Mouse (Mus musculus) forebrain, embryonic 13.5 days (tissue): Measurements from ENCODE around the gene Ablim1. TPM values are rescaled to one million over a fixed set of nuclear protein-coding genes. Genes with fewer than 3 reads are reported as not detected.

Experiments
- ATAC-seq: fragments of 200-750 bp; cut with Nextera tagmentation; 2 replicates; pipeline ENCODE4 v1.8.0; 2017
- H3K27ac ChIP-seq: fragments of 300-500 bp; sonication (generic); 2 replicates; pipeline ENCODE4 v1.5.1; 2015; ENCODE audit warnings: inconsistent platforms, mild to moderate bottlenecking, moderate library complexity
- H3K27me3 ChIP-seq: fragments of 300-500 bp; sonication (generic); 2 replicates; pipeline ENCODE4 v1.6.1; 2015; ENCODE audit warnings: mild to moderate bottlenecking, inconsistent platforms
- H3K36me3 ChIP-seq: fragments of 300-500 bp; sonication (generic); 2 replicates; pipeline ENCODE4 v1.6.1; 2015; ENCODE audit warnings: mild to moderate bottlenecking, inconsistent platforms; ENCODE audit not compliant: poor library complexity, severe bottlenecking
- H3K4me1 ChIP-seq: fragments of 300-500 bp; sonication (generic); 2 replicates; pipeline ENCODE4 v1.6.1; 2015; ENCODE audit warnings: inconsistent platforms
- H3K4me2 ChIP-seq: fragments of 300-500 bp; sonication (generic); 2 replicates; pipeline ENCODE4 v1.6.1; 2015; ENCODE audit warnings: inconsistent platforms, mild to moderate bottlenecking, moderate library complexity
- H3K4me3 ChIP-seq: fragments of 300-500 bp; sonication (generic); 2 replicates; pipeline ENCODE4 v1.5.1; 2015; ENCODE audit warnings: mild to moderate bottlenecking, inconsistent platforms
- H3K9ac ChIP-seq: fragments of 300-500 bp; sonication (generic); 2 replicates; pipeline ENCODE4 v1.6.1; 2015; ENCODE audit warnings: mild to moderate bottlenecking, inconsistent platforms
- H3K9me3 ChIP-seq: fragments of 300-500 bp; sonication (generic); replicated peaks from 2 replicates; pipeline ENCODE4 v1.6.1; 2016; ENCODE audit warnings: inconsistent platforms
- WGBS: fragments of 180-500 bp; shearing (Covaris S2); methylation state at CpG from one replicate; pipeline ENCODE4 v1.1.7; 2015; 5-methylcytosine and 5-hydroxymethylcytosine counted together
- polyA plus RNA-seq: library from polyadenylated mRNA; unstranded; fragments of >200 nt; fragmentation: Nextera tagmentation; extraction: Ambion mirVana; gene quantifications from 2 replicates; pipeline ENCODE4 v1.2.1, GENCODE M21; 2015

The Ablim1 gene
- polyA plus RNA-seq, 1 experiment from 2014 or later = 16.5 TPM

GRCm38 (mm10) chr19:57335135-57335534 is 20.4 kb upstream of the Ablim1 start:
- H3K9me3 ChIP-seq = no peaks in the 10 kb centered on the region
- H3K9ac ChIP-seq = no peak overlapping the region
- no peaks in the 10 kb centered on the region for H3K4me1 ChIP-seq
- WGBS = 44% methylated on average over 8 of the region's 8 CpGs
- no peak overlapping the region for H3K4me3 ChIP-seq
- no peak overlapping the region for H3K27ac ChIP-seq
- no peaks in the 10 kb centered on the region for H3K27me3 ChIP-seq
- ATAC-seq = no peak
- no peaks in the 10 kb centered on the region for H3K36me3 ChIP-seq
- no peak overlapping the region for H3K4me2 ChIP-seq

DNA sequence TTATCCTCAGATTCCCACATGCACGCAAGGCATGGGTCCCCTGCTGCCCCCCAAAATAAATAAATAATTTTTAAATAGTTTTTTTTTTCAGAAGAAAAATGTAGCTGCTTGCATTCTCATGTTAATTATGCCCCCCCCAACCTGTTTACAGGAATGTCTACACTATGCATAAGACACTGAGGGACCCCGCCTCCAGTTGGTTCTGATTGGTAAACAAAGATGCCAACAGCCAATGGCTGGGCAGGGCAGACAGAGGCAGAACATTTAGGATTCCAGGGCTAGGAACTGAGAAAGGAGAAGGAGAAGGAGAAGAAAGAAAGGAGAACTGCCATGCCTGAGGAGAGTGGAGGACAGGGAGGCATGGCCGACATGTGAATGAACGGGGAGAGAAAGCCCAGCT is 18.6 kb upstream of the Ablim1 start:
- Histone ChIP-seq H3K27ac (no peak overlapping the region), H3K4me1 (no peaks in the 10 kb centered on the region), H3K9me3 (0 out of 2 replicates have a peak, but pooled peaks cover 6% of the 10 kb centered on the region), H3K36me3 (no peaks in the 10 kb centered on the region), H3K27me3 (no peaks in the 10 kb centered on the region), H3K4me3 (no peak overlapping the region), H3K9ac (no peak overlapping the region), H3K4me2 (no peak overlapping the region)
- WGBS = 78% methylated on average over 4 of the region's 4 CpGs
- no peak for ATAC-seq

DNA sequence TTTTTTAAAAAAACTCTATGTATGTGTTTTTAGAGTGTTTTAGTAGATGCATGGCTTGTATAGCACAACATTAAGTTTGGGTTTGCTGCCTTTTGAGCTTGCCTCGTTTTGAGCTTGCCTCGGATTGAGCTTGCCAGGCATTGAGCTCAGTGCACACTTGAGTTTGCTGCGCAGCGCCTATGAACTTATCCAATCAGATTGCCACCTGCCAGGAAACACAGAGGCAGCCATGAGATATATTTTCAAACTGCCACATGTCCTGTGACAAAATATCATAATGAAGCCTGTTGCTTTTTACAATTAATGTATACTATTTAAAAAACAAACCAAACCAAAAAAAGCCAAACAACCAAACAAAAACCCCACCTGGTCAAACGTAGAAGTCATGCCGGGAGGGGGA is 16.5 kb upstream of the Ablim1 start:
- no peak overlapping the region for H3K4me2 ChIP-seq
- 88% methylated on average over 6 of the region's 6 CpGs for whole genome bisulfite sequencing
- H3K27ac ChIP-seq = no peak overlapping the region
- H3K4me1 ChIP-seq = no peaks in the 10 kb centered on the region
- no peak overlapping the region for H3K9ac ChIP-seq
- no peaks in the 10 kb centered on the region for H3K36me3 ChIP-seq
- H3K4me3 ChIP-seq = no peak overlapping the region
- ATAC-seq = no peak
- H3K27me3 ChIP-seq = no peaks in the 10 kb centered on the region
- H3K9me3 ChIP-seq = 0 out of 2 replicates have a peak, but pooled peaks cover 6% of the 10 kb centered on the region

- H3K27ac ChIP-seq = no peak overlapping the region
- ATAC-seq = no peak
- no peak overlapping the region for H3K4me3 ChIP-seq
- no peaks in the 10 kb centered on the region for H3K36me3 ChIP-seq
- H3K27me3 ChIP-seq = no peaks in the 10 kb centered on the region
- 0 out of 2 replicates have a peak, but pooled peaks cover 6% of the 10 kb centered on the region for H3K9me3 ChIP-seq
- no peaks in the 10 kb centered on the region for H3K4me1 ChIP-seq
- WGBS = 85% methylated on average over 11 of the region's 11 CpGs
- no peak overlapping the region for H3K9ac ChIP-seq
- H3K4me2 ChIP-seq = no peak overlapping the region
Measured at GRCm38 (mm10) chr19:57330309-57330708, 15.6 kb upstream of the Ablim1 start.

DNA sequence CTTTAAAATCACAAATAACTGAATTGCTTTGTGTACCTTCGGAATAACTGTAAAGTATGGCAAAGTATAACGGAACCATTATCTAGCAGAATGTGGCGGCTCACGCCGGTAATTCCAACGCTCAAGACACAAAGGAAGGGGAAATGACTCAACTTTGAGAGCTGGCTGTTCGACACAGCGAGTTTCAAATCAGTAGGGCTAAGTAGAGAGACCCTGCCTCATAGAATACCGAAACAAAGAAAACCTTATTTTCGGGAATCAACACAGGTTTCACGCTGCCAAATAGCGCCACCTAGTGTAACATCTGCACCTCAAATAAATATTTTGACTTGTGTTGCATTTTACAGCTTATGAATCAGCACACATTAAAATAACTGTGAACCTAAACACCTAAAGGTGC is 14.1 kb upstream of the Ablim1 start:
- no peak overlapping the region for H3K9ac ChIP-seq
- no peaks in the 10 kb centered on the region for H3K27me3 ChIP-seq
- H3K4me2 ChIP-seq = no peak overlapping the region
- no peak for ATAC-seq
- no peak overlapping the region for H3K4me3 ChIP-seq
- H3K27ac ChIP-seq = no peak overlapping the region
- 0 out of 2 replicates have a peak, but pooled peaks cover 6% of the 10 kb centered on the region for H3K9me3 ChIP-seq
- no peaks in the 10 kb centered on the region for H3K36me3 ChIP-seq
- no peaks in the 10 kb centered on the region for H3K4me1 ChIP-seq
- 60% methylated on average over 12 of the region's 12 CpGs for WGBS

GRCm38 (mm10) chr19:57328269-57328668 is 13.6 kb upstream of the Ablim1 start:
- no peak overlapping the region for H3K4me2 ChIP-seq

DNA sequence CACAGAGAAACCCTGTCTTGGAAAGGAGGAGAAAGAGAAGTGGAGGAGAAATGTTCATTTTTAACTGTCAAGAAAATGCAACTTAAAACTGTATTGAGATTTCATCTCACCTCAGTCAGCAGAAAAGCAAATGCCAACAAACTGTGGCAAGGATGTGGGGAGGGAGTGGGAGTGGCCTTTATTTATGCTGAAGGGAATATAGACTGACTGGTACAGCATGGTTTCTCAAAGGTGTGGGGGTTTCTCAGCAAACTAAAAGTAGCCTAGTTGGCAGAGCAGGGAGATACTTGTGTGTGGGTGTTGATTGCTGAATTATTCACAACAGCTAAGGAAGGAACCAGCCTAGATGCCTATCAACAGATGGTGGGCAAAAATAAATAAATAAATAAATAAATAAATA is 13.0 kb upstream of the Ablim1 start:
- no peaks in the 10 kb centered on the region for H3K4me1 ChIP-seq
- no peak for ATAC-seq
- H3K36me3 ChIP-seq = no peaks in the 10 kb centered on the region
- 0 out of 2 replicates have a peak, but pooled peaks cover 6% of the 10 kb centered on the region for H3K9me3 ChIP-seq
- H3K4me2 ChIP-seq = no peak overlapping the region
- H3K27me3 ChIP-seq = no peaks in the 10 kb centered on the region
- H3K4me3 ChIP-seq = no peak overlapping the region
- no peak overlapping the region for H3K9ac ChIP-seq
- H3K27ac ChIP-seq = no peak overlapping the region

More at GRCm38 (mm10) chr19:57328269-57328668, 13.6 kb upstream of the Ablim1 start:
- H3K27me3 ChIP-seq = no peaks in the 10 kb centered on the region
- 98% methylated on average over 7 of the region's 7 CpGs for WGBS
- no peak for ATAC-seq
- H3K9ac ChIP-seq = no peak overlapping the region
- no peak overlapping the region for H3K4me3 ChIP-seq
- no peaks in the 10 kb centered on the region for H3K4me1 ChIP-seq
- H3K36me3 ChIP-seq = no peaks in the 10 kb centered on the region
- H3K27ac ChIP-seq = no peak overlapping the region
- H3K9me3 ChIP-seq = 0 out of 2 replicates have a peak, but pooled peaks cover 6% of the 10 kb centered on the region

GRCm38 (mm10) chr19:57325748-57326300 is 11.1 kb upstream of the Ablim1 start:
- Histone ChIP-seq H3K27ac (no peak overlapping the region), H3K4me2 (no peak overlapping the region), H3K36me3 (no peaks in the 10 kb centered on the region), H3K9me3 (0 out of 2 replicates have a peak, but pooled peaks cover 6% of the 10 kb centered on the region), H3K9ac (no peak overlapping the region), H3K4me3 (no peak overlapping the region), H3K4me1 (no peaks in the 10 kb centered on the region), H3K27me3 (no peaks in the 10 kb centered on the region)
- WGBS = 36% methylated on average over 7 of the region's 7 CpGs
- ATAC-seq = no peak

DNA sequence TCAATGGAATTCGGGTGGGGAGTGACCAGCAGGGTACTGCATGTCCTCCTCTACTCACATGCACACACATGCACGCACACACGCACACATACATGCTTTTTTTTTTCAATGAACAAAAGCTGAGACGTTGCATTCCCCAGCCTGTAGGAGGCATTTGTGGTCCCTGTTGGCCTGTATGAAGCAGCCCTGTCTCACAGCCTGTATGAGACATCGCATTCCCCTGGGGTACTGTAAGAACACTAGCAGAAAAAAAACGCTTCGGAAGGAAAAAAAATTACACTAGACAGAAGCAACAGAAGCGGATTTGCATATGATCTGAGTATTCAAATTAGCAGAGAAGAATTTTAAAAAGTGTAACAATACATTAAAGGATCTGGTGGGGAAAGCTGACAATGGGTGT is 8.4 kb upstream of the Ablim1 start:
- no peaks in the 10 kb centered on the region for H3K27me3 ChIP-seq
- ATAC-seq = no peak; the same call in 1 of the 2 replicates
- no peaks in the 10 kb centered on the region for H3K4me1 ChIP-seq
- no peak overlapping the region for H3K4me2 ChIP-seq
- no peaks in the 10 kb centered on the region for H3K36me3 ChIP-seq
- H3K9ac ChIP-seq = no peak overlapping the region
- H3K9me3 ChIP-seq = no peaks in the 10 kb centered on the region
- H3K4me3 ChIP-seq = no peak overlapping the region
- 82% methylated on average over 8 of the region's 8 CpGs for WGBS
- H3K27ac ChIP-seq = no peak overlapping the region

GRCm38 (mm10) chr19:57322491-57322890 is 7.8 kb upstream of the Ablim1 start:
- Histone ChIP-seq H3K27me3 (no peaks in the 10 kb centered on the region), H3K4me1 (no peaks in the 10 kb centered on the region), H3K4me2 (no peak overlapping the region), H3K4me3 (no peak overlapping the region), H3K9me3 (no peaks in the 10 kb centered on the region), H3K36me3 (no peaks in the 10 kb centered on the region), H3K9ac (no peak overlapping the region), H3K27ac (no peak overlapping the region)
- 63% methylated on average over 4 of the region's 4 CpGs for WGBS
- no peak for ATAC-seq

DNA sequence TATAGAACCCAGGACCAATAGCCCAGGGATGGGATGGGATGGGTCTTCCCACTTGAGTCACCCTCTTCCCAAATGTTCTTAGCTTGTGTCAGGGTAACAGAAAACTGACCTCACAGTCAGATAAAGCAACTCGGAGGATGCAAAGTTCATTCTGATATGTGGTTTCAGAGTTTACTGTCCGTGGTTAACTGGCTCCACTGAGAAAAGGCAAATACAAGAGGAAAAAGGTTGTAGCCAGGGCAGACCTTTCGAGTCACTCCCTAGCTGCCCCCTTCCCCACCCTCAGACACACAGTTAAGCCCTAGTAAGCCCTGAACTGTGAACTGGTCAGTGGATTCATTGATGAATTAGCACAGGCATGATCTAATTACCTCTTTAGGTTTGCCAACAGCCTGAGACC is 7.1 kb upstream of the Ablim1 start:
- no peak for ATAC-seq
- Histone ChIP-seq H3K27ac (no peak overlapping the region), H3K36me3 (no peaks in the 10 kb centered on the region), H3K4me2 (no peak overlapping the region), H3K27me3 (no peaks in the 10 kb centered on the region), H3K4me1 (no peaks in the 10 kb centered on the region), H3K9ac (no peak overlapping the region), H3K9me3 (no peaks in the 10 kb centered on the region), H3K4me3 (no peak overlapping the region)
- WGBS = 79% methylated on average over 3 of the region's 3 CpGs

GRCm38 (mm10) chr19:57320656-57321382 is 6.1 kb upstream of the Ablim1 start:
- no peaks in the 10 kb centered on the region for H3K36me3 ChIP-seq
- H3K27ac ChIP-seq = no peak overlapping the region
- H3K9ac ChIP-seq = no peak overlapping the region
- 74% methylated on average over 9 of the region's 9 CpGs for WGBS
- 0 out of 2 replicates have a peak, but pooled peaks cover under 1% of the 10 kb centered on the region for H3K27me3 ChIP-seq
- no peak for ATAC-seq
- H3K4me3 ChIP-seq = no peak overlapping the region
- H3K4me1 ChIP-seq = no peaks in the 10 kb centered on the region
- no peak overlapping the region for H3K4me2 ChIP-seq
- no peaks in the 10 kb centered on the region for H3K9me3 ChIP-seq
